Mouse (Mus musculus) heart, embryonic 16.5 days (tissue): Measurements from ENCODE around the gene Gnai3. TPM values are rescaled to one million over a fixed set of nuclear protein-coding genes. Genes with fewer than 3 reads are reported as not detected.
A peak's percentile ranks its signal among the peaks of the same experiment; 100 is the strongest.

Source experiments
- ATAC-seq: fragments of 200-750 bp; cut with Nextera tagmentation; replicated peaks from 2 replicates; pipeline ENCODE4 v1.8.0; 2017; ENCODE audit warnings: moderate number of reproducible peaks; ENCODE audit not compliant: insufficient read depth, low FRiP score; ENCODE audit errors: extremely low read depth
- H3K27ac ChIP-seq: fragments of 300-500 bp; sonication (generic); 2 replicates; pipeline ENCODE4 v1.5.1; 2014; ENCODE audit warnings: mild to moderate bottlenecking, low read length, control low read depth, moderate library complexity
- H3K27me3 ChIP-seq: fragments of 300-500 bp; sonication (generic); 2 replicates; pipeline ENCODE4 v1.6.1; 2014; ENCODE audit warnings: low read length, mixed read lengths; ENCODE audit not compliant: control insufficient read depth, insufficient read depth
- H3K36me3 ChIP-seq: fragments of 300-500 bp; sonication (generic); 2 replicates; pipeline ENCODE4 v1.6.1; 2014; ENCODE audit not compliant: control insufficient read depth, insufficient read depth
- H3K4me1 ChIP-seq: fragments of 300-500 bp; sonication (generic); 2 replicates; pipeline ENCODE4 v1.6.1; 2014; ENCODE audit warnings: low read length, mixed read lengths; ENCODE audit not compliant: control insufficient read depth, insufficient read depth
- H3K4me2 ChIP-seq: fragments of 300-500 bp; sonication (generic); 2 replicates; pipeline ENCODE4 v1.6.1; 2014; ENCODE audit warnings: low read depth, mild to moderate bottlenecking, control low read depth, low read length
- H3K4me3 ChIP-seq: fragments of 300-500 bp; sonication (generic); 2 replicates; pipeline ENCODE4 v1.5.1; 2014; ENCODE audit warnings: mild to moderate bottlenecking, control low read depth, low read length
- H3K9ac ChIP-seq: fragments of 300-500 bp; sonication (generic); 2 replicates; pipeline ENCODE4 v1.6.1; 2014; ENCODE audit warnings: low read length, control low read depth
- H3K9me3 ChIP-seq: fragments of 300-500 bp; sonication (generic); replicated peaks from 2 replicates; pipeline ENCODE4 v1.6.1; 2016; ENCODE audit warnings: low read length; ENCODE audit not compliant: control insufficient read depth
- WGBS: fragments of 180-500 bp; shearing (Covaris S2); extraction: QIAGEN DNeasy Blood & Tissue Kit; methylation state at CpG from one replicate; pipeline ENCODE4 v1.1.7; 2014; 5-methylcytosine and 5-hydroxymethylcytosine counted together
- polyA plus RNA-seq: library from polyadenylated mRNA; unstranded; fragments of >200 nt; fragmentation: Nextera tagmentation; extraction: Ambion mirVana; gene quantifications from 2 replicates; pipeline ENCODE4 v1.2.1, GENCODE M21; 2015

The Gnai3 gene
- polyA plus RNA-seq, 1 experiment from 2014 or later, result 85.5 TPM

DNA sequence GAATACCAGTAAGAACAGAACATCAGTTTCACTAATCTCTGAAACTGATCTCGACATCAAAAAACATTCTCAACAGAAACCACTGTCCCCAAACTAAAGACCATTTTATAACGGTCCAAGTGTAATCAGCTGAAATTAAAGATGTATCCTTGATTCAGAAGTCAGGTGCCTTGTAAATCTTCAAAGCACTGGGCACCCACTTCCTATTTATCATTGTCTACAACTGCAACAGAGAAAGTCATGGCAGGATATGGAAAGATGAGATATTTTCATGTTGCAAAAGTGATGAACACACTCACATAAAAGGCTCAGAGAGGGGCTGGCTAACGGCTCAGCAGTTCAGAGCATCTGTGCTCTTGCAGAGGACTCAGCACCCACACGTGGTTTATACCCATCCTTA, 5.2 kb downstream of the Gnai3 start:
- peaks cover 18% of the 10 kb centered on the region for H3K4me1 ChIP-seq
- WGBS, result 75% methylated on average over 4 of the region's 4 CpGs
- no peak overlapping the region for H3K9ac ChIP-seq
- H3K27ac ChIP-seq, result no peak overlapping the region
- H3K4me3 ChIP-seq, result no peak overlapping the region
- H3K36me3 ChIP-seq, result peaks cover 3% of the 10 kb centered on the region; the same call in 1 of the 2 replicates
- no peaks in the 10 kb centered on the region for H3K9me3 ChIP-seq
- ATAC-seq, result no peak
- H3K4me2 ChIP-seq, result no peak overlapping the region
- no peaks in the 10 kb centered on the region for H3K27me3 ChIP-seq

DNA sequence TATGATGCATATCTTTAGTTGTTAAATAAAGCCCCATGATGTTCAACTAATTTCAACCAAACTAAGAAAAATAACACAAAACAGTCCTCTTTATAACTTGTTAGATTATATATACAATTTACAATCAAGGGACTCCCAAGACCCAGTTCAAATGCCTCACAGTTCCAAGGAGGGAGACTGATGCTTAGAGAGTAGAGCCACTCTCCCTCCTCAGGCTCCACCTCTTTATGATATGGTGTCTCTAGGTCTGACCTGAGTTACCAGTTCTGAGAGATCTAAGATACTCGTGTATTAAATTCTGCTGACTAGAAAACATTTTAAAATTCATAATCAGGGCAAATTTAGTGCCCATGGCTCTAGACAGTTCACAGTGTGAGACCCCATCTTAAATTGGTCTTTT, 6.8 kb downstream of the Gnai3 start:
- WGBS, result 80% methylated on average over 1 of the region's 1 CpGs
- peaks cover 13% of the 10 kb centered on the region for H3K4me1 ChIP-seq
- no peak overlapping the region for H3K27ac ChIP-seq
- no peaks in the 10 kb centered on the region for H3K9me3 ChIP-seq
- H3K27me3 ChIP-seq, result no peaks in the 10 kb centered on the region
- no peak overlapping the region for H3K4me2 ChIP-seq
- H3K36me3 ChIP-seq, result peaks cover 3% of the 10 kb centered on the region; the same call in 1 of the 2 replicates
- ATAC-seq, result no peak
- no peak overlapping the region for H3K4me3 ChIP-seq
- H3K9ac ChIP-seq, result no peak overlapping the region

DNA sequence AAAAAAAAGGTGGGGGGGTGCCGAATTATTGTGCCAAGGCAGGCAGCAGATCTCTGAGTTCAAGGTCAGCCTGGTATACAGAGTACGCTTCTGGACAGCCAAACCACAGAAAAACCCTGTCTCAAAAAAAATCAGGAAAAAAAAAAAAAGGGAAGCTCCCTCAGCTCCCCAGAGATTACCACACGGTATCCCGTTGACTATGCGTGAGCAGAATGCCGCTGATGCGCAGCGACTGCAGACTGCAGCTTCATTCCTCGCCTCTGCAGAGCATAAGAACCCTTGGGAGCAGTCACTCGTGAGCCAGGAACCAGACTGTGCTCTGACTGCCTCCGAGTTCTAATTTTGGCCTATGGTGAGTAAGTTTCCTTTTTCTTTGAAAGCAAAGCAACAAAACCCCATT, 11.2 kb downstream of the Gnai3 start:
- Histone ChIP-seq H3K9ac (no peak overlapping the region), H3K27me3 (no peaks in the 10 kb centered on the region), H3K36me3 (peaks cover under 1% of the 10 kb centered on the region; the same call in 1 of the 2 replicates), H3K27ac (no peak overlapping the region), H3K4me1 (peaks cover 36% of the 10 kb centered on the region), H3K9me3 (no peaks in the 10 kb centered on the region), H3K4me2 (no peak overlapping the region), H3K4me3 (no peak overlapping the region)
- WGBS, result 57% methylated on average over 11 of the region's 11 CpGs
- no peak; the same call in 1 of the 2 replicates for ATAC-seq

DNA sequence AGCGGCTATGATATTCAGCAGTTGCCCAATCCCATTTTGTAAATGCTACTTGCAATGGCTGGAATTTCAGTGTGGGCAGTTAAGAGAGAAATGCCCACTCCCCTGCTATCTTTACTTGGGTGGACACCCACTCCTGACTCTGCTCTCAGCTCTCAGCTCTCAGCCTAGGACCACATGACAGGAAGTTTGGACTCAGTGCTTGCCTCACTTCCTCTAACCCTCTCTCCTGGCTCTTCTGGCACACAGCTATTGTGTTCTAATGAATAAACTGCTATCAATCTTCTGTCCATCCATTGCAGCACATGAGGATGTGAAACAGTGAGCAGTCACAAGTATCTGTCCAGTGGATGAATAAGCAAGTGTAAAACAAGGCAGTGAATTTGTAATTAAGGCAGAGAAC, 13.5 kb downstream of the Gnai3 start:
- no peak overlapping the region for H3K4me2 ChIP-seq
- ATAC-seq, result no peak
- no peak overlapping the region for H3K4me3 ChIP-seq
- WGBS, result 62% methylated on average over 1 of the region's 1 CpGs
- peaks cover 43% of the 10 kb centered on the region for H3K4me1 ChIP-seq
- no peaks in the 10 kb centered on the region for H3K9me3 ChIP-seq
- no peaks in the 10 kb centered on the region for H3K36me3 ChIP-seq
- H3K27me3 ChIP-seq, result no peaks in the 10 kb centered on the region
- no peak overlapping the region for H3K9ac ChIP-seq
- peak overlapping the region; percentile 55 for H3K27ac ChIP-seq

DNA sequence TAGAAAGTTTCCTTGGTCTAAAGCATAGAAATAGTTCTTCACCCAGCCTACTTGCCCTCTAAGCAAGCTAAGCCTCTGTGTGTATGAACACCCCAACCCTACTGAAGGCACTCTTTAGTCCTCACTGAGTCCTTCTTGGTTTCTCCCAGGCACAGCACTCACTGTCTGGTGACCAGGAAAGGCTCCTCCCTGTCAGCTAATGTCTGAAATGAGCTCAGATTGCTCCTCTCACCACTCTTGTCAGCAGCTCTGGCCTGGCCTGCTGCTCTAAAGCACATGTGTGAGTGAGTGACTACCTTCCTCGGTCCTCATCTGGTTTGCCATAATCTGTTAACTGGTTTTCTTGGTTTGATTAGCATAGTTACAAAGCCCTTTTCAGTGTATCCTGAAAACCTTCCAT, 14.1 kb downstream of the Gnai3 start:
- no peaks in the 10 kb centered on the region for H3K9me3 ChIP-seq
- H3K36me3 ChIP-seq, result no peaks in the 10 kb centered on the region
- ATAC-seq, result 0 out of 2 replicates have a peak, but pooled peaks have one; percentile 55
- 28% methylated on average over 1 of the region's 1 CpGs for WGBS
- no peak overlapping the region for H3K9ac ChIP-seq
- H3K4me2 ChIP-seq, result no peak overlapping the region
- H3K27ac ChIP-seq, result peak overlapping the region; percentile 55
- no peak overlapping the region for H3K4me3 ChIP-seq
- peaks cover 43% of the 10 kb centered on the region for H3K4me1 ChIP-seq
- no peaks in the 10 kb centered on the region for H3K27me3 ChIP-seq

DNA sequence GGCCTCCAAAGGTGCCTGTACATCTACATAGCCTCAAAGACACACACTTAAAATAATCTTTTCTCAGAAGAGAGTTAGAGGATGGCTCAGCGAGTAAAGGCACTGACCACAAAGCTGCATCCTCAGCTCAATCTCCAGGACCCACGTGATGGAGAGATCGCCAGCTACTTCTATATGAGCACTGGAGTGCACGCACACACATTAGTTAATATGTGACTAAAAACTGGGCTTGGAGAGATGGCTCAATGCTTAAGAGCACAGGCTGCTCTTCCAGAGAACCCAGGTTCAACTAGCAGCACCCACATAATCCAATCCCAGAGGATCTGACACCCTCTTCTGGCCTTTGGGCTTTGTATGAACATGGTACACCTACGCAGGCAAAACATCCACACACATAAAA, 14.7 kb downstream of the Gnai3 start:
- Histone ChIP-seq H3K4me2 (no peak overlapping the region), H3K9me3 (no peaks in the 10 kb centered on the region), H3K4me3 (no peak overlapping the region), H3K9ac (no peak overlapping the region), H3K36me3 (no peaks in the 10 kb centered on the region), H3K27me3 (no peaks in the 10 kb centered on the region), H3K4me1 (peaks cover 43% of the 10 kb centered on the region), H3K27ac (no peak overlapping the region)
- WGBS, result 83% methylated on average over 5 of the region's 5 CpGs
- no peak for ATAC-seq

DNA sequence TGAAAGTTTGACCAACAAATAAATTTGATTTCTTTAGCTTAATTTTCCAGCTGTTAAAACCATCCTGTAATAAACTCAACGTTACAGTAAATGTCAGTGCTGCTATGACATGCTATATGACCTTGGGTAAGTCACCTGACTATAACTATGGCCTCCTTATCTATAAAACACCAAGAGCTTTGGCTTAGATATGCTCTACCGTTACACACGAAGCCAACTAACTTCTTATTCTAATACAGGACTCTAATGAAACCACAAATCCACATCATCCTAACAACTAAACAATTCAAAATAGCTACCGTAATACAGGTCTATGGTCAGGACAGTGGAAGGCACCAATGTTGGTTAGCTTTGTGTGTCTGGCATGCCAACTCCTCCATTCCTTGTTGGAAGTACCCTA, 16.1 kb downstream of the Gnai3 start:
- H3K4me3 ChIP-seq, result no peak overlapping the region
- H3K4me1 ChIP-seq, result peaks cover 36% of the 10 kb centered on the region
- H3K9me3 ChIP-seq, result no peaks in the 10 kb centered on the region
- WGBS, result 58% methylated on average over 4 of the region's 4 CpGs
- no peak overlapping the region for H3K9ac ChIP-seq
- no peak for ATAC-seq
- no peak overlapping the region for H3K4me2 ChIP-seq
- no peak overlapping the region for H3K27ac ChIP-seq
- H3K36me3 ChIP-seq, result no peaks in the 10 kb centered on the region
- H3K27me3 ChIP-seq, result no peaks in the 10 kb centered on the region

DNA sequence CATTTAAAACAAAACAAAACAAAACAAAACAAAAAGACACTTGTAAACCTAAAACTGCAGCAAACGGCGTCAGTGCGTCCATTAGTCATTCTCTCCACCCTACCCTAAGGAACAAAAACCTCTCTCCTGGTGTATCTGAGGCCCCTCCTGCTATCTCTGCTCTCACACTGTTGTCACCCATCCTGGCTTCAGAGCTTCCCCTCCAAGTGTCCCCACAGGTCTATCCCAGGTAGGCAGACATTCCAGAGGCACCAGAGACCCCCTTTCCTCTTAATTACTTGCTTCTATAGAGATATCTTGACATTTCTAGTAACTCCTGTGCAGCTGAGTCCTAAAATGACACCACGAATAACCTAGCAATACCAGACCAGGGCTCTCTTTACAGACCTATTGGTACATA, 16.6 kb downstream of the Gnai3 start:
- ATAC-seq, result no peak
- Histone ChIP-seq H3K9ac (no peak overlapping the region), H3K36me3 (no peaks in the 10 kb centered on the region), H3K27me3 (no peaks in the 10 kb centered on the region), H3K9me3 (no peaks in the 10 kb centered on the region), H3K27ac (0 out of 2 replicates have a peak overlapping the region, but pooled peaks have one; percentile 14), H3K4me1 (peaks cover 35% of the 10 kb centered on the region), H3K4me3 (no peak overlapping the region), H3K4me2 (no peak overlapping the region)
- WGBS, result 77% methylated on average over 4 of the region's 4 CpGs

DNA sequence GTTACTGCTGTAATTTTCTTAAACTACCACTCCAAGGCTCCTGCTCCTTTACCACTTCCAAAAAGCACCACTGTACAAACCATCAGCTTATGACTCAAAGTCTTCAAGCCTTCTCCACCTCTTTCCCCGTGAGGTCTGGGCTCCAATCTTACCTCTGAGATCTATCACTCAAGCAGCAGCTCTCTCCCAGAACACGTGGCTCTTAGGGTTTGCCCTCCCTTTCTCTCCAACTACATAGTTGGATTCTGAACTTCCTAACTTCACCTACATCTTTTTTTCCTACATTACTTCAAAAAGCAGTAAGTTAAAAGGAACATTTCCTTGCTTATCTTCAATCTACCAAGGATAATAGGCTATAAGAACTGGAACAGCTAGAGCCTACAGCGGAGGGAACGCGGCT, 17.4 kb downstream of the Gnai3 start:
- H3K9me3 ChIP-seq, result no peaks in the 10 kb centered on the region
- 66% methylated on average over 5 of the region's 5 CpGs for WGBS
- H3K36me3 ChIP-seq, result no peaks in the 10 kb centered on the region
- no peak for ATAC-seq
- no peak overlapping the region for H3K27ac ChIP-seq
- H3K4me2 ChIP-seq, result no peak overlapping the region
- H3K9ac ChIP-seq, result no peak overlapping the region
- peaks cover 32% of the 10 kb centered on the region for H3K4me1 ChIP-seq
- no peaks in the 10 kb centered on the region for H3K27me3 ChIP-seq
- no peak overlapping the region for H3K4me3 ChIP-seq

DNA sequence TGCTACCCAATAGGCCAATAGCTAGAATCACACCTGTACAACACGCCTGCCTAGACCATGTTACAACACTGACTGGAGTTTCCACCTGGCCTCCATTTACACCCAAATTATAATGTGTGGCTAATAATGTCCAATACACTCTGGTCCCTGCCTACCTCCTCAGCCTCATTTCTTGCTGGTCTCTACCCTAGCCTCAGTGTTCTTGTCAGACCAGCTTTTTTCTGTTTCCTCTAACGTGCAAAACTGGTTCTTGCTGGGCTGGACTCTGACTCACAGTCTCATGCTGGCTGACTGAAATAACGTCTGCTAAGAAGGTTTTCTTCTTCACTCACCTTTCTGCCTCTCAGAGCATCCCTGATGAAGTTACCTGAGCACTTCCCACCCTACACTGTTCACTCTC, 19.6 kb downstream of the Gnai3 start:
- Histone ChIP-seq H3K27me3 (no peaks in the 10 kb centered on the region), H3K4me1 (peaks cover 15% of the 10 kb centered on the region), H3K4me3 (no peak overlapping the region), H3K9me3 (no peaks in the 10 kb centered on the region), H3K36me3 (peaks cover 4% of the 10 kb centered on the region), H3K9ac (no peak overlapping the region), H3K4me2 (no peak overlapping the region), H3K27ac (no peak overlapping the region)
- ATAC-seq, result no peak
- 88% methylated on average over 3 of the region's 3 CpGs for WGBS
